Mouse (Mus musculus) ES-E14 (cell line): ENCODE measurements around the gene Chchd2. TPM values are rescaled to one million over a fixed set of nuclear protein-coding genes. Genes with fewer than 3 reads are reported as not detected.

Experiments used
- DNase-seq: peaks from one replicate; pipeline ENCODE4 v3.0.0-alpha.2; 2013; ENCODE audit warnings: low read depth, low spot score
- H3K27ac ChIP-seq: 2 replicates; pipeline ENCODE4 v1.5.1; 2012; ENCODE audit warnings: low read depth, mild to moderate bottlenecking, low read length, moderate library complexity, mixed read lengths; ENCODE audit not compliant: poor library complexity, insufficient read depth, severe bottlenecking
- H3K36me3 ChIP-seq: 2 replicates; pipeline ENCODE4 v1.6.1; 2012; ENCODE audit warnings: mild to moderate bottlenecking, low read length, moderate library complexity, mixed read lengths; ENCODE audit not compliant: control insufficient read depth, poor library complexity, insufficient read depth, severe bottlenecking
- H3K4me1 ChIP-seq, 2 experiments: fragments of 150-350 bp in 1 of 2; sonication (generic) in 1 of 2; 2 replicates each; pipeline ENCODE4 v1.6.1; 2012; ENCODE audit warnings: low read length in 2 of 2, mild to moderate bottlenecking in 1 of 2, mixed read lengths in 1 of 2; ENCODE audit not compliant: control insufficient read depth in 2 of 2, insufficient read depth in 2 of 2, poor library complexity in 1 of 2
- H3K4me3 ChIP-seq, 2 experiments: fragments of 150-350 bp in 1 of 2; sonication (generic) in 1 of 2; 2 replicates each; pipeline ENCODE4 v1.5.1; 2012; ENCODE audit warnings: low read length in 2 of 2, low read depth in 1 of 2, mild to moderate bottlenecking in 1 of 2, mixed read lengths in 1 of 2; ENCODE audit not compliant: insufficient read depth in 1 of 2, poor library complexity in 1 of 2, severe bottlenecking in 1 of 2
- H3K9ac ChIP-seq: 2 replicates; pipeline ENCODE4 v1.6.1; 2012; ENCODE audit warnings: low read depth, mild to moderate bottlenecking, low read length, mixed read lengths; ENCODE audit not compliant: poor library complexity, insufficient read depth, severe bottlenecking
- H3K9me3 ChIP-seq: fragments of 150-350 bp; sonication (generic); 2 replicates; pipeline ENCODE4 v1.6.1; 2012; ENCODE audit warnings: low read depth, mild to moderate bottlenecking, low read length; ENCODE audit not compliant: control insufficient read depth, insufficient read depth
- CHD2 ChIP-seq: IDR thresholded peaks from 2 replicates; pipeline ENCODE4 v1.6.1; 2014; ENCODE audit warnings: mild to moderate bottlenecking, low read depth, low read length, inconsistent platforms
- HCFC1 ChIP-seq: IDR thresholded peaks from 2 replicates; pipeline ENCODE4 v1.6.1; 2012; ENCODE audit warnings: low read length, inconsistent platforms, borderline replicate concordance; ENCODE audit not compliant: insufficient read depth
- MAFK ChIP-seq: IDR thresholded peaks from 2 replicates; pipeline ENCODE4 v1.6.1; 2014; ENCODE audit warnings: mild to moderate bottlenecking, low read depth, low read length, inconsistent platforms; ENCODE audit not compliant: insufficient read depth
- ZC3H11A ChIP-seq: IDR thresholded peaks from 2 replicates; pipeline ENCODE4 v1.6.1; 2012; ENCODE audit warnings: low read depth, mild to moderate bottlenecking, inconsistent platforms, low read length, borderline replicate concordance
- ZNF384 ChIP-seq: IDR thresholded peaks from 2 replicates; pipeline ENCODE4 v1.6.1; 2012; ENCODE audit warnings: low read depth, low read length, inconsistent platforms
- in situ Hi-C, 2 experiments: fragments of 600-800 bp; cut with MboI; formaldehyde crosslinking; loops; one replicate each; pipeline ENCODE4 v1.15.1; 2025; ENCODE audit warnings: low sequenced_read_pairs in 2 of 2, inconsistent platforms in 1 of 2; ENCODE audit not compliant: unreplicated experiment in 2 of 2
- total RNA-seq: library from RNA; depleted of rRNA; stranded (reverse); fragments of 300-350 nt; gene quantifications from 2 replicates; pipeline ENCODE4 v1.2.3, GENCODE M21; 2012

Chchd2 gene
- total RNA-seq, 1 experiment = 874 TPM

DNA sequence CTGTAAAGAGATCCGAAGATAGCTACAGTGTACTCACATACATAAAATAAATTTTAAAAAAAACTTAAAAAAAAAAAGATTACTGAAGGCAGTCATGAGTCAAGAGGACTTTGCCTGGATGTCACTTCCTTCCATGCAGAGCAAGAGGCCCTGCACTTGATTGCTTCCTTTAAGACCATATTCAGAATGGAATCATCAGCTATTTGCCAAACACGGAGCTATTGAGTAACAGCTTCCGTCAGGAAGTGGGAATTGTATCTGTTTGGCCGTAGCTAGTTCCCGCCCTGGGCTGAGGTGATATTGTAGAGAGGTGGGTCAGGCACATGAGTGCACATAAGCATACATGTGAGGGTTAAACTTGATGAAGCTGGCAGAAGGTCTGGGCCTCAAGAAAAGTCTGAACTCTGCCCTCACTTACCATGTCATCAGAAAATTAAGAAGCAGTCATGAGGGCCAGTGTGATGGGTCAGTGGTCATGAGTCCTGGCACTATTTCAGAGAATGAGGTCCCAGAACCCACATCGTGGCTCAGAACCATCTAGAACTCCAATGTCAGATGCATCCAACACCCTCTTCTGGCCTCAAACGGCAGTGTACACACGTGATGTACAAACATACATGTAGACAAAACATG is 37.7 kb upstream of the Chchd2 start:
- no peaks in the 10 kb centered on the region for H3K9me3 ChIP-seq
- in situ Hi-C loops = no loop called here
- no peak overlapping the region for H3K9ac ChIP-seq
- no peak overlapping the region for H3K4me3 ChIP-seq
- DNase-seq = no peak
- peaks cover 0 to 3% of the 10 kb centered on the region in 2 experiments; a peak in 3 of 4 replicates for H3K4me1 ChIP-seq
- no peak overlapping the region for H3K27ac ChIP-seq
- TF ChIP-seq MAFK (no peak), CHD2 (no peak), ZC3H11A (no peak), HCFC1 (no peak), ZNF384 (no peak)
- H3K36me3 ChIP-seq = no peaks in the 10 kb centered on the region

GRCm38 (mm10) chr5:129921972-129922371 is 34.7 kb upstream of the Chchd2 start:
- H3K27ac ChIP-seq = no peak overlapping the region
- H3K4me1 ChIP-seq = peaks cover 3% of the 10 kb centered on the region in 2 experiments; a peak in 2 of 4 replicates
- in situ Hi-C loops = no loop called here
- H3K36me3 ChIP-seq = no peaks in the 10 kb centered on the region
- TF ChIP-seq ZNF384 = no peak
- no peak for TF ChIP-seq ZC3H11A
- TF ChIP-seq HCFC1 = no peak
- TF ChIP-seq MAFK = no peak
- TF ChIP-seq CHD2 = no peak
- no peak overlapping the region for H3K9ac ChIP-seq
- H3K9me3 ChIP-seq = no peaks in the 10 kb centered on the region
- no peak overlapping the region for H3K4me3 ChIP-seq
- no peak for DNase-seq

- Histone ChIP-seq H3K9ac (peak overlapping the region; percentile 66; the same call in 1 of the 2 replicates), H3K9me3 (no peaks in the 10 kb centered on the region), H3K4me3 (peak overlapping the region in 1 of 2 experiments; percentile 36; a peak in 2 of 4 replicates), H3K36me3 (no peaks in the 10 kb centered on the region), H3K4me1 (peaks cover 6 to 9% of the 10 kb centered on the region in 2 experiments; a peak in 3 of 4 replicates), H3K27ac (peak overlapping the region; percentile 82)
- TF ChIP-seq ZC3H11A (no peak), HCFC1 (no peak), MAFK (no peak), CHD2 (no peak), ZNF384 (no peak)
- in situ Hi-C loops = no loop called here
- DNase-seq = no peak
Measured at GRCm38 (mm10) chr5:129919320-129919719, 32.0 kb upstream of the Chchd2 start.

DNA sequence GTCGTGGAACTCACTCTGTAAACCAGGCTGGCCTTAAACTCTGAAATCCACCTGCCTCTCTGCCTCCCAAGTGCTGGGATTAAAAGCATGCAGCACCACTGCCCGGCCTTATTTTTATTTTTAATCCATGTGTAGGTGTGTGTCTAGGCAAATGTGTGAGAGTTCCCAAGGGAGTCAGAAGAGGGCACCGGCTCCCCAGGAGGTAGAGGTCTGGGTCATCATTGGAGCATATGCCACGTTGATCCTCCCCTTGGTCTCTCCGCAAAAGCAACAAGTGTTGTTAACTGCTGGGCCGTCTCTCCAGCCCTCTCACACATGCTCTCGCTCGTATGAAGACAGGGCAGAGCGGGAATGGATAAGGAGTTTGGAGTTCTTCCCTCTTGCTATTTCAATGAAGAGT is 31.5 kb upstream of the Chchd2 start:
- peak overlapping the region; percentile 36 to 44; a peak in 3 of 4 replicates for H3K4me3 ChIP-seq
- in situ Hi-C loops = no loop called here
- DNase-seq = no peak
- peak overlapping the region; percentile 82 for H3K27ac ChIP-seq
- H3K9ac ChIP-seq = peak overlapping the region; percentile 66
- H3K36me3 ChIP-seq = no peaks in the 10 kb centered on the region
- H3K4me1 ChIP-seq = peaks cover 6 to 9% of the 10 kb centered on the region in 2 experiments; a peak in 3 of 4 replicates
- TF ChIP-seq CHD2 (no peak), HCFC1 (no peak), MAFK (no peak), ZNF384 (no peak), ZC3H11A (no peak)
- no peaks in the 10 kb centered on the region for H3K9me3 ChIP-seq
